Mouse (Mus musculus): Measurements from ENCODE around the gene Dync1i1. TPM values are rescaled to one million over a fixed set of nuclear protein-coding genes. Genes with fewer than 3 reads are reported as not detected.

The Dync1i1 gene
- polyA plus RNA-seq, 1 experiment from 2014 or later = 0.71 TPM

- no peak for TF ChIP-seq CTCF (IDR thresholded peaks at IDR 0.05; ENCODE audit: low read depth)
- Histone ChIP-seq H3K4me3 (ENCODE audit: low read depth, low read length) (no peak overlapping the region), H3K9ac (no peak overlapping the region), H3K4me2 (no peak overlapping the region), H3K4me1 (ENCODE audit: insufficient read depth) (no peaks in the 10 kb centered on the region), H3K9me3 (ENCODE audit: low read depth, low read length) (no peaks in the 10 kb centered on the region), H3K36me3 (ENCODE audit: insufficient read depth) (no peaks in the 10 kb centered on the region), H3K27me3 (ENCODE audit: insufficient read depth, low read length) (no peaks in the 10 kb centered on the region), H3K27ac (ENCODE audit: low read depth) (no peak overlapping the region)
- ATAC-seq (ENCODE audit: insufficient read depth) (no peak), DNase-seq (no peak)
- 65% methylated on average over 11 of the region's 11 CpGs for WGBS
These were observed 327.3 kb downstream of the Dync1i1 start for GRCm38 (mm10) chr6:6052696-6053095.

- Histone ChIP-seq H3K4me1 (ENCODE audit: insufficient read depth) (no peaks in the 10 kb centered on the region), H3K4me3 (ENCODE audit: low read depth, low read length) (no peak overlapping the region), H3K36me3 (ENCODE audit: insufficient read depth) (no peaks in the 10 kb centered on the region), H3K27ac (ENCODE audit: low read depth) (no peak overlapping the region), H3K9me3 (ENCODE audit: low read depth, low read length) (no peaks in the 10 kb centered on the region), H3K27me3 (ENCODE audit: insufficient read depth, low read length) (no peaks in the 10 kb centered on the region), H3K9ac (no peak overlapping the region), H3K4me2 (no peak overlapping the region)
- WGBS = 78% methylated on average over 3 of the region's 3 CpGs
- ATAC-seq (ENCODE audit: insufficient read depth) (no peak), DNase-seq (no peak)
- TF ChIP-seq CTCF (IDR thresholded peaks at IDR 0.05; ENCODE audit: low read depth) = no peak
These were observed 328.5 kb downstream of the Dync1i1 start for GRCm38 (mm10) chr6:6053946-6054345.

GRCm38 (mm10) chr6:6058548-6058947 lies 333.1 kb downstream of the Dync1i1 start:
- WGBS = 57% methylated on average over 3 of the region's 3 CpGs
- no peak for DNase-seq
- H3K4me3 ChIP-seq (ENCODE audit: low read depth, low read length) = no peak overlapping the region
- ATAC-seq (ENCODE audit: insufficient read depth) = no peak
- no peak overlapping the region for H3K4me2 ChIP-seq
- no peak overlapping the region for H3K9ac ChIP-seq
- no peaks in the 10 kb centered on the region for H3K4me1 ChIP-seq (ENCODE audit: insufficient read depth)
- no peaks in the 10 kb centered on the region for H3K9me3 ChIP-seq (ENCODE audit: low read depth, low read length)
- no peak for TF ChIP-seq CTCF (IDR thresholded peaks at IDR 0.05; ENCODE audit: low read depth)
- H3K27ac ChIP-seq (ENCODE audit: low read depth) = no peak overlapping the region
- H3K27me3 ChIP-seq (ENCODE audit: insufficient read depth, low read length) = no peaks in the 10 kb centered on the region
- no peaks in the 10 kb centered on the region for H3K36me3 ChIP-seq (ENCODE audit: insufficient read depth)

GRCm38 (mm10) chr6:6067201-6067600 lies 341.8 kb downstream of the Dync1i1 start:
- ATAC-seq (ENCODE audit: insufficient read depth) (no peak), DNase-seq (no peak)
- H3K36me3 ChIP-seq (ENCODE audit: insufficient read depth) = no peaks in the 10 kb centered on the region
- WGBS = 87% methylated on average over 6 of the region's 6 CpGs
- H3K4me1 ChIP-seq (ENCODE audit: insufficient read depth) = no peaks in the 10 kb centered on the region
- H3K4me2 ChIP-seq = no peak overlapping the region
- H3K27me3 ChIP-seq (ENCODE audit: insufficient read depth, low read length) = no peaks in the 10 kb centered on the region
- H3K4me3 ChIP-seq (ENCODE audit: low read depth, low read length) = no peak overlapping the region
- no peaks in the 10 kb centered on the region for H3K9me3 ChIP-seq (ENCODE audit: low read depth, low read length)
- H3K9ac ChIP-seq = no peak overlapping the region
- H3K27ac ChIP-seq (ENCODE audit: low read depth) = no peak overlapping the region
- TF ChIP-seq CTCF (IDR thresholded peaks at IDR 0.05; ENCODE audit: low read depth) = no peak

- Histone ChIP-seq H3K9ac (no peak overlapping the region), H3K27me3 (ENCODE audit: insufficient read depth, low read length) (no peaks in the 10 kb centered on the region), H3K36me3 (ENCODE audit: insufficient read depth) (no peaks in the 10 kb centered on the region), H3K27ac (ENCODE audit: low read depth) (no peak overlapping the region), H3K4me3 (ENCODE audit: low read depth, low read length) (no peak overlapping the region), H3K4me2 (no peak overlapping the region), H3K9me3 (ENCODE audit: low read depth, low read length) (no peaks in the 10 kb centered on the region), H3K4me1 (ENCODE audit: insufficient read depth) (no peaks in the 10 kb centered on the region)
- no peak for DNase-seq
- no peak for ATAC-seq (ENCODE audit: insufficient read depth)
- TF ChIP-seq CTCF (IDR thresholded peaks at IDR 0.05; ENCODE audit: low read depth) = no peak
- WGBS = 12% methylated on average over 3 of the region's 3 CpGs
These were observed 344.6 kb downstream of the Dync1i1 start for GRCm38 (mm10) chr6:6070015-6070414.

GRCm38 (mm10) chr6:6071038-6071437 lies 345.6 kb downstream of the Dync1i1 start:
- no peak overlapping the region for H3K9ac ChIP-seq
- DNase-seq (no peak), ATAC-seq (ENCODE audit: insufficient read depth) (no peak)
- H3K27me3 ChIP-seq (ENCODE audit: insufficient read depth, low read length) = no peaks in the 10 kb centered on the region
- no peaks in the 10 kb centered on the region for H3K9me3 ChIP-seq (ENCODE audit: low read depth, low read length)
- H3K4me2 ChIP-seq = no peak overlapping the region
- no peak overlapping the region for H3K4me3 ChIP-seq (ENCODE audit: low read depth, low read length)
- no peak overlapping the region for H3K27ac ChIP-seq (ENCODE audit: low read depth)
- WGBS = 57% methylated on average over 7 of the region's 7 CpGs
- no peaks in the 10 kb centered on the region for H3K36me3 ChIP-seq (ENCODE audit: insufficient read depth)
- TF ChIP-seq CTCF (IDR thresholded peaks at IDR 0.05; ENCODE audit: low read depth) = no peak
- H3K4me1 ChIP-seq (ENCODE audit: insufficient read depth) = no peaks in the 10 kb centered on the region

- H3K27me3 ChIP-seq (ENCODE audit: insufficient read depth, low read length) = no peaks in the 10 kb centered on the region
- no peak overlapping the region for H3K27ac ChIP-seq (ENCODE audit: low read depth)
- no peak for TF ChIP-seq CTCF (IDR thresholded peaks at IDR 0.05; ENCODE audit: low read depth)
- H3K4me3 ChIP-seq (ENCODE audit: low read depth, low read length) = no peak overlapping the region
- DNase-seq (no peak), ATAC-seq (ENCODE audit: insufficient read depth) (no peak)
- H3K9ac ChIP-seq = no peak overlapping the region
- no peak overlapping the region for H3K4me2 ChIP-seq
- no peaks in the 10 kb centered on the region for H3K4me1 ChIP-seq (ENCODE audit: insufficient read depth)
- no peaks in the 10 kb centered on the region for H3K9me3 ChIP-seq (ENCODE audit: low read depth, low read length)
- no peaks in the 10 kb centered on the region for H3K36me3 ChIP-seq (ENCODE audit: insufficient read depth)
- WGBS = 88% methylated on average over 7 of the region's 7 CpGs
These were observed 350.6 kb downstream of the Dync1i1 start for GRCm38 (mm10) chr6:6075940-6076447.

- ATAC-seq (ENCODE audit: insufficient read depth) (no peak), DNase-seq (no peak)
- no peaks in the 10 kb centered on the region for H3K9me3 ChIP-seq (ENCODE audit: low read depth, low read length)
- no peak overlapping the region for H3K4me2 ChIP-seq
- H3K4me3 ChIP-seq (ENCODE audit: low read depth, low read length) = no peak overlapping the region
- 53% methylated on average over 4 of the region's 4 CpGs for WGBS
- no peaks in the 10 kb centered on the region for H3K4me1 ChIP-seq (ENCODE audit: insufficient read depth)
- H3K27me3 ChIP-seq (ENCODE audit: insufficient read depth, low read length) = no peaks in the 10 kb centered on the region
- no peak overlapping the region for H3K27ac ChIP-seq (ENCODE audit: low read depth)
- H3K9ac ChIP-seq = no peak overlapping the region
- TF ChIP-seq CTCF (IDR thresholded peaks at IDR 0.05; ENCODE audit: low read depth) = no peak
- H3K36me3 ChIP-seq (ENCODE audit: insufficient read depth) = no peaks in the 10 kb centered on the region
These were observed 351.8 kb downstream of the Dync1i1 start for GRCm38 (mm10) chr6:6077234-6077633.

Other genes starting within 250 kb of the Dync1i1 start
- 1.1 and 2.0 TPM in 2 replicates for gene Pdk4, start 229.3 kb upstream of the Dync1i1 start, polyA plus RNA-seq (2014; fragmentation: Nextera tagmentation; extraction: Ambion mirVana)

Measured in lung, embryonic 14.5 days (tissue).